Mouse (Mus musculus) ovary, postnatal 14 days (tissue): ENCODE measurements around the gene Mcemp1.
A peak's percentile ranks its signal among the peaks of the same experiment; 100 is the strongest.

Experiments
- DNase-seq: peaks from one replicate; pipeline ENCODE4 v3.0.0; 2022; ENCODE audit warnings: low spot score

Mcemp1 gene

GRCm38 (mm10) chr8:3674671-3675070 lies 9.1 kb downstream of the Mcemp1 start:
- DNase-seq, result no peak

GRCm38 (mm10) chr8:3676131-3676992 lies 10.8 kb downstream of the Mcemp1 start, which contains the start of gene Trappc5:
Gene Trappc5 (plus strand): TSS chr8:3676299.
- peak; percentile 91 for DNase-seq

- no peak for DNase-seq
Observed at GRCm38 (mm10) chr8:3676993-3677579, 11.5 kb downstream of the Mcemp1 start.

- no peak for DNase-seq
Observed at GRCm38 (mm10) chr8:3678831-3679230, 13.3 kb downstream of the Mcemp1 start.

GRCm38 (mm10) chr8:3679236-3679635 lies 13.7 kb downstream of the Mcemp1 start:
- no peak for DNase-seq

- no peak for DNase-seq
Observed at GRCm38 (mm10) chr8:3679656-3680055, 14.1 kb downstream of the Mcemp1 start.

- no peak for DNase-seq
Observed at GRCm38 (mm10) chr8:3682435-3682834, 16.9 kb downstream of the Mcemp1 start.

GRCm38 (mm10) chr8:3683408-3684176 lies 18.0 kb downstream of the Mcemp1 start:
- DNase-seq, result no peak

- no peak for DNase-seq
Observed at GRCm38 (mm10) chr8:3684530-3684929, 19.0 kb downstream of the Mcemp1 start.

GRCm38 (mm10) chr8:3685422-3685821 lies 19.9 kb downstream of the Mcemp1 start:
- no peak for DNase-seq

GRCm38 (mm10) chr8:3687537-3687936 lies 22.0 kb downstream of the Mcemp1 start:
- DNase-seq, result no peak

- no peak for DNase-seq
Observed at GRCm38 (mm10) chr8:3690774-3691173, 25.2 kb downstream of the Mcemp1 start.

GRCm38 (mm10) chr8:3694121-3694520 lies 28.6 kb downstream of the Mcemp1 start, which contains the start of gene Fcer2a:
Gene Fcer2a (minus strand): TSS chr8:3694175.
- DNase-seq, result no peak

GRCm38 (mm10) chr8:3701491-3701890 lies 35.9 kb downstream of the Mcemp1 start:
- no peak for DNase-seq

GRCm38 (mm10) chr8:3705711-3706110 lies 40.2 kb downstream of the Mcemp1 start:
- DNase-seq, result no peak

GRCm38 (mm10) chr8:3707611-3708010 lies 42.1 kb downstream of the Mcemp1 start:
- no peak for DNase-seq

GRCm38 (mm10) chr8:3710312-3710711 lies 44.8 kb downstream of the Mcemp1 start:
- no peak for DNase-seq

GRCm38 (mm10) chr8:3711646-3712045 lies 46.1 kb downstream of the Mcemp1 start:
- DNase-seq, result no peak

GRCm38 (mm10) chr8:3717321-3717954 lies 51.9 kb downstream of the Mcemp1 start:
- DNase-seq, result no peak

- DNase-seq, result peak; percentile 51
Observed at GRCm38 (mm10) chr8:3718559-3718958, 53.0 kb downstream of the Mcemp1 start.
